Mouse (Mus musculus): Measurements from ENCODE around the gene Psmc3ip. TPM values are rescaled to one million over a fixed set of nuclear protein-coding genes. Genes with fewer than 3 reads are reported as not detected.

The Psmc3ip gene
- polyA plus RNA-seq, 1 experiment from 2014 or later, result 29.1 TPM

- Histone ChIP-seq H3K27me3 (replicated peaks; ENCODE audit: control insufficient read depth, insufficient read depth, low read length) (no peaks in the 10 kb centered on the region), H3K9ac (ENCODE audit: low read length) (no peak overlapping the region), H3K9me3 (ENCODE audit: control insufficient read depth, low read length) (no peaks in the 10 kb centered on the region), H3K36me3 (ENCODE audit: control insufficient read depth, insufficient read depth, low read length) (peaks cover 73% of the 10 kb centered on the region), H3K27ac (ENCODE audit: low read depth) (no peak overlapping the region), H3K4me3 (ENCODE audit: low read depth, low read length) (no peak overlapping the region), H3K4me2 (ENCODE audit: low read length) (no peak overlapping the region), H3K4me1 (replicated peaks; ENCODE audit: control insufficient read depth, insufficient read depth, low read length) (no peaks in the 10 kb centered on the region)
- ATAC-seq (replicated peaks; ENCODE audit: low FRiP score, low TSS enrichment, low read depth), result no peak
- 48% methylated on average over 9 of the region's 9 CpGs for WGBS
- no peak for DNase-seq (ENCODE audit: low spot score)
Measured at GRCm38 (mm10) chr11:101046440-101046839, 48.8 kb downstream of the Psmc3ip start.

GRCm38 (mm10) chr11:101045826-101046225, 49.4 kb downstream of the Psmc3ip start:
- H3K9me3 ChIP-seq (ENCODE audit: control insufficient read depth, low read length), result no peaks in the 10 kb centered on the region
- H3K27me3 ChIP-seq (replicated peaks; ENCODE audit: control insufficient read depth, insufficient read depth, low read length), result no peaks in the 10 kb centered on the region
- 93% methylated on average over 4 of the region's 4 CpGs for WGBS
- H3K4me2 ChIP-seq (ENCODE audit: low read length), result no peak overlapping the region
- H3K36me3 ChIP-seq (ENCODE audit: control insufficient read depth, insufficient read depth, low read length), result peaks cover 79% of the 10 kb centered on the region
- H3K4me3 ChIP-seq (ENCODE audit: low read depth, low read length), result no peak overlapping the region
- DNase-seq (ENCODE audit: low spot score) (no peak), ATAC-seq (replicated peaks; ENCODE audit: low FRiP score, low TSS enrichment, low read depth) (no peak)
- no peaks in the 10 kb centered on the region for H3K4me1 ChIP-seq (replicated peaks; ENCODE audit: control insufficient read depth, insufficient read depth, low read length)
- H3K9ac ChIP-seq (ENCODE audit: low read length), result no peak overlapping the region
- H3K27ac ChIP-seq (ENCODE audit: low read depth), result no peak overlapping the region

Small RNA genes within 50 kb of the gene (microRNA-seq; reads per million reads assigned to microRNA genes)
- not detected for gene Gm27626

Other genes with a start within 250 kb of the Psmc3ip start
- gene Stat5b, start 244.7 kb downstream of the Psmc3ip start, polyA plus RNA-seq (2014; fragmentation: Nextera tagmentation; extraction: Ambion mirVana), result 27.0 and 27.8 TPM in 2 replicates
- gene Stat5a, start 236.1 kb downstream of the Psmc3ip start, polyA plus RNA-seq (2014; fragmentation: Nextera tagmentation; extraction: Ambion mirVana), result 5.3 and 5.5 TPM in 2 replicates
- gene Stat3, start 155.9 kb downstream of the Psmc3ip start, polyA plus RNA-seq (2014; fragmentation: Nextera tagmentation; extraction: Ambion mirVana), result 36.6 and 42.9 TPM in 2 replicates
- 99.3 and 102 TPM in 2 replicates for gene Cavin1, start 124.5 kb downstream of the Psmc3ip start, polyA plus RNA-seq (2014; fragmentation: Nextera tagmentation; extraction: Ambion mirVana)
- gene Atp6v0a1, start 86.0 kb downstream of the Psmc3ip start, polyA plus RNA-seq (2014; fragmentation: Nextera tagmentation; extraction: Ambion mirVana), result 30.6 and 32.5 TPM in 2 replicates
- gene Naglu, start 25.4 kb downstream of the Psmc3ip start, polyA plus RNA-seq (2014; fragmentation: Nextera tagmentation; extraction: Ambion mirVana), result 11.5 and 12.7 TPM in 2 replicates
- gene Hsd17b1, start 17.0 kb downstream of the Psmc3ip start, polyA plus RNA-seq (2014; fragmentation: Nextera tagmentation; extraction: Ambion mirVana), result not detected in 2 replicates
- gene Coasy, start 12.9 kb downstream of the Psmc3ip start, polyA plus RNA-seq (2014; fragmentation: Nextera tagmentation; extraction: Ambion mirVana), result 39.7 and 45.5 TPM in 2 replicates
- gene Mlx, start 8.2 kb downstream of the Psmc3ip start, polyA plus RNA-seq (2014; fragmentation: Nextera tagmentation; extraction: Ambion mirVana), result 43.6 and 48.0 TPM in 2 replicates
- gene Retreg3, start 24.5 kb upstream of the Psmc3ip start, polyA plus RNA-seq (2014; fragmentation: Nextera tagmentation; extraction: Ambion mirVana), result 7.2 and 8.0 TPM in 2 replicates
- gene Tubg1, start 24.5 kb upstream of the Psmc3ip start, polyA plus RNA-seq (2014; fragmentation: Nextera tagmentation; extraction: Ambion mirVana), result 71.2 and 73.8 TPM in 2 replicates
- 5.8 and 7.4 TPM in 2 replicates for gene Tubg2, start 60.5 kb upstream of the Psmc3ip start, polyA plus RNA-seq (2014; fragmentation: Nextera tagmentation; extraction: Ambion mirVana)
- 1.2 and 1.4 TPM in 2 replicates for gene Cntnap1, start 75.1 kb upstream of the Psmc3ip start, polyA plus RNA-seq (2014; fragmentation: Nextera tagmentation; extraction: Ambion mirVana)
- 12.8 and 13.8 TPM in 2 replicates for gene Plekhh3, start 75.9 kb upstream of the Psmc3ip start, polyA plus RNA-seq (2014; fragmentation: Nextera tagmentation; extraction: Ambion mirVana)
- 0.23 TPM in 1 of 2 replicates, not detected in the other for gene Ccr10, start 80.0 kb upstream of the Psmc3ip start, polyA plus RNA-seq (2014; fragmentation: Nextera tagmentation; extraction: Ambion mirVana)
- gene Ezh1, start 131.0 kb upstream of the Psmc3ip start, polyA plus RNA-seq (2014; fragmentation: Nextera tagmentation; extraction: Ambion mirVana), result 20.2 and 21.8 TPM in 2 replicates
- gene Ramp2, start 150.6 kb upstream of the Psmc3ip start, polyA plus RNA-seq (2014; fragmentation: Nextera tagmentation; extraction: Ambion mirVana), result 113 and 122 TPM in 2 replicates
- 143 and 150 TPM in 2 replicates for gene Vps25, start 158.3 kb upstream of the Psmc3ip start, polyA plus RNA-seq (2014; fragmentation: Nextera tagmentation; extraction: Ambion mirVana)
- 12.6 and 14.4 TPM in 2 replicates for gene Wnk4, start 165.1 kb upstream of the Psmc3ip start, polyA plus RNA-seq (2014; fragmentation: Nextera tagmentation; extraction: Ambion mirVana)
- 1.1 TPM in 2 replicates for gene Cntd1, start 183.6 kb upstream of the Psmc3ip start, polyA plus RNA-seq (2014; fragmentation: Nextera tagmentation; extraction: Ambion mirVana)
- gene Coa3, start 183.7 kb upstream of the Psmc3ip start, polyA plus RNA-seq (2014; fragmentation: Nextera tagmentation; extraction: Ambion mirVana), result 260 and 265 TPM in 2 replicates
- gene Becn1, start 206.8 kb upstream of the Psmc3ip start, polyA plus RNA-seq (2014; fragmentation: Nextera tagmentation; extraction: Ambion mirVana), result 141 and 155 TPM in 2 replicates
- 112 and 118 TPM in 2 replicates for gene Psme3, start 220.8 kb upstream of the Psmc3ip start, polyA plus RNA-seq (2014; fragmentation: Nextera tagmentation; extraction: Ambion mirVana)
- 1.4 and 1.8 TPM in 2 replicates for gene Aoc2, start 229.6 kb upstream of the Psmc3ip start, polyA plus RNA-seq (2014; fragmentation: Nextera tagmentation; extraction: Ambion mirVana)
- 1.9 and 2.3 TPM in 2 replicates for gene Aoc3, start 235.2 kb upstream of the Psmc3ip start, polyA plus RNA-seq (2014; fragmentation: Nextera tagmentation; extraction: Ambion mirVana)

All from intestine, embryonic 14.5 days (tissue).